Mouse (Mus musculus): ENCODE data around the gene Stac. TPM values are rescaled to one million over a fixed set of nuclear protein-coding genes. Genes with fewer than 3 reads are reported as not detected.

Gene Stac
- total RNA-seq, 2 experiments from 2014 or later = 13.6 to 16.7 TPM

GRCm38 (mm10) chr9:111608762-111609161 lies 81.4 kb downstream of the Stac start:
- DNase-seq (ENCODE audit: low spot score in 2 of 2) = no peak

- no peak for DNase-seq (ENCODE audit: low spot score in 2 of 2)
Measured at GRCm38 (mm10) chr9:111606603-111607002, 83.5 kb downstream of the Stac start.

GRCm38 (mm10) chr9:111587527-111587926 lies 102.6 kb downstream of the Stac start:
- DNase-seq (ENCODE audit: low spot score in 2 of 2) = no peak

- no peak for DNase-seq (ENCODE audit: low spot score in 2 of 2)
Measured at GRCm38 (mm10) chr9:111578784-111579183, 111.4 kb downstream of the Stac start.

GRCm38 (mm10) chr9:111577453-111577852 lies 112.7 kb downstream of the Stac start:
- no peak for DNase-seq (ENCODE audit: low spot score in 2 of 2)

GRCm38 (mm10) chr9:111575889-111576288 lies 114.3 kb downstream of the Stac start:
- no peak for DNase-seq (ENCODE audit: low spot score in 2 of 2)

GRCm38 (mm10) chr9:111573836-111574235 lies 116.3 kb downstream of the Stac start:
- DNase-seq (ENCODE audit: low spot score in 2 of 2) = no peak

GRCm38 (mm10) chr9:111571619-111572018 lies 118.5 kb downstream of the Stac start:
- DNase-seq (ENCODE audit: low spot score in 2 of 2) = no peak

- DNase-seq (ENCODE audit: low spot score in 2 of 2) = no peak
Measured at GRCm38 (mm10) chr9:111564176-111564575, 126.0 kb downstream of the Stac start.

GRCm38 (mm10) chr9:111563226-111563625 lies 126.9 kb downstream of the Stac start:
- no peak for DNase-seq (ENCODE audit: low spot score in 2 of 2)

GRCm38 (mm10) chr9:111562217-111562988 lies 127.7 kb downstream of the Stac start:
- no peak for DNase-seq (ENCODE audit: low spot score in 2 of 2)

GRCm38 (mm10) chr9:111556699-111557098 lies 133.4 kb downstream of the Stac start:
- DNase-seq (ENCODE audit: low spot score in 2 of 2) = no peak

- DNase-seq (ENCODE audit: low spot score in 2 of 2) = no peak
Measured at GRCm38 (mm10) chr9:111552865-111553264, 137.3 kb downstream of the Stac start.

GRCm38 (mm10) chr9:111551461-111552190 lies 138.5 kb downstream of the Stac start:
- no peak for DNase-seq (ENCODE audit: low spot score in 2 of 2)

GRCm38 (mm10) chr9:111550963-111551321 lies 139.2 kb downstream of the Stac start:
- no peak for DNase-seq (ENCODE audit: low spot score in 2 of 2)

GRCm38 (mm10) chr9:111550281-111550962 lies 139.7 kb downstream of the Stac start:
- no peak for DNase-seq (ENCODE audit: low spot score in 2 of 2)

GRCm38 (mm10) chr9:111542663-111543062 lies 147.5 kb downstream of the Stac start:
- DNase-seq (ENCODE audit: low spot score in 2 of 2) = no peak

- no peak for DNase-seq (ENCODE audit: low spot score in 2 of 2)
Measured at GRCm38 (mm10) chr9:111535445-111536064, 154.6 kb downstream of the Stac start.

GRCm38 (mm10) chr9:111534744-111535423 lies 155.3 kb downstream of the Stac start:
- DNase-seq (ENCODE audit: low spot score in 2 of 2) = no peak

- no peak for DNase-seq (ENCODE audit: low spot score in 2 of 2)
Measured at GRCm38 (mm10) chr9:111523871-111524270, 166.3 kb downstream of the Stac start.

- no peak for DNase-seq (ENCODE audit: low spot score in 2 of 2)
Measured at GRCm38 (mm10) chr9:111523111-111523510, 167.0 kb downstream of the Stac start.

Measured in adrenal gland, postnatal 4 days (tissue).